Mouse (Mus musculus): Measurements from ENCODE around the gene Zfp606. TPM values are rescaled to one million over a fixed set of nuclear protein-coding genes. Genes with fewer than 3 reads are reported as not detected.

Gene Zfp606
- polyA plus RNA-seq, 1 experiment from 2014 or later: 9.7 TPM

GRCm38 (mm10) chr7:12510913-12511312 is 32.8 kb downstream of the Zfp606 start:
- ATAC-seq: no peak
- no peak overlapping the region for H3K27ac ChIP-seq (ENCODE audit: low read length)

GRCm38 (mm10) chr7:12512217-12512616 is 34.1 kb downstream of the Zfp606 start, which contains the start of gene 2900092C05Rik:
TSS of gene 2900092C05Rik (plus strand) at chr7:12512517.
- H3K4me1 ChIP-seq (ENCODE audit: insufficient read depth, low read depth, low read length): no peaks in the 10 kb centered on the region
- no peak within 1 kb of the TSS for H3K27ac ChIP-seq (ENCODE audit: low read length)
- H3K9me3 ChIP-seq (ENCODE audit: low read length): no peaks in the 10 kb centered on the region
- H3K27me3 ChIP-seq (replicated peaks; ENCODE audit: insufficient read depth, low read length): no peaks in the 10 kb centered on the region
- TF ChIP-seq CTCF (IDR thresholded peaks at IDR 0.05) (no peak), EP300 (IDR thresholded peaks at IDR 0.05) (no peak)
- no peak within 1 kb of the TSS for H3K9ac ChIP-seq (replicated peaks; ENCODE audit: low read depth)
- H3K4me3 ChIP-seq (ENCODE audit: low read depth, low read length): no peak within 1 kb of the TSS
- WGBS: 34% methylated on average over 2 of the region's 2 CpGs
- H3K4me2 ChIP-seq (replicated peaks; ENCODE audit: low read depth, low read length): no peak within 1 kb of the TSS
- H3K36me3 ChIP-seq (ENCODE audit: insufficient read depth, low read length): no peaks in the 10 kb centered on the region
- DNase-seq (ENCODE audit: low spot score) (no peak), ATAC-seq (no peak)

More at GRCm38 (mm10) chr7:12510913-12511312, 32.8 kb downstream of the Zfp606 start:
- H3K9ac ChIP-seq (replicated peaks; ENCODE audit: low read depth): no peak overlapping the region
- no peaks in the 10 kb centered on the region for H3K36me3 ChIP-seq (ENCODE audit: insufficient read depth, low read length)
- no peak overlapping the region for H3K4me3 ChIP-seq (ENCODE audit: low read depth, low read length)
- 39% methylated on average over 1 of the region's 1 CpGs for WGBS
- no peak for DNase-seq (ENCODE audit: low spot score)
- no peak for TF ChIP-seq CTCF (IDR thresholded peaks at IDR 0.05)
- H3K4me1 ChIP-seq (ENCODE audit: insufficient read depth, low read depth, low read length): no peaks in the 10 kb centered on the region
- no peaks in the 10 kb centered on the region for H3K9me3 ChIP-seq (ENCODE audit: low read length)
- no peaks in the 10 kb centered on the region for H3K27me3 ChIP-seq (replicated peaks; ENCODE audit: insufficient read depth, low read length)
- H3K4me2 ChIP-seq (replicated peaks; ENCODE audit: low read depth, low read length): no peak overlapping the region

Other genes starting within 250 kb of the Zfp606 start
- gene Vmn1r81, start 210.0 kb upstream of the Zfp606 start, polyA plus RNA-seq (2015; fragmentation: Nextera tagmentation; extraction: Ambion mirVana): not detected in 2 replicates
- gene Vmn1r82, start 177.9 kb upstream of the Zfp606 start, polyA plus RNA-seq (2015; fragmentation: Nextera tagmentation; extraction: Ambion mirVana): not detected in 2 replicates
- not detected in 2 replicates for gene Vmn1r83, start 148.8 kb upstream of the Zfp606 start, polyA plus RNA-seq (2015; fragmentation: Nextera tagmentation; extraction: Ambion mirVana)
- gene Vmn1r84, start 109.0 kb upstream of the Zfp606 start, polyA plus RNA-seq (2015; fragmentation: Nextera tagmentation; extraction: Ambion mirVana): not detected in 2 replicates
- gene Zfp551, start 55.5 kb upstream of the Zfp606 start, polyA plus RNA-seq (2015; fragmentation: Nextera tagmentation; extraction: Ambion mirVana): 2.5 TPM in 2 replicates
- gene 2900092C05Rik, start 34.2 kb downstream of the Zfp606 start, polyA plus RNA-seq (2015; fragmentation: Nextera tagmentation; extraction: Ambion mirVana): not detected in 2 replicates
- under 0.01 TPM in 1 of 2 replicates, not detected in the other for gene Vmn2r53, start 130.5 kb downstream of the Zfp606 start, polyA plus RNA-seq (2015; fragmentation: Nextera tagmentation; extraction: Ambion mirVana)
- not detected in 2 replicates for gene Vmn2r54, start 162.0 kb downstream of the Zfp606 start, polyA plus RNA-seq (2015; fragmentation: Nextera tagmentation; extraction: Ambion mirVana)
- gene Vmn2r55, start 206.7 kb downstream of the Zfp606 start, polyA plus RNA-seq (2015; fragmentation: Nextera tagmentation; extraction: Ambion mirVana): not detected in 2 replicates

Measured in lung, postnatal 0 days (tissue).